Mouse (Mus musculus) spleen, adult 18-20 months (tissue): ENCODE measurements around the gene Grhl3.

Experiments
- DNase-seq, 2 experiments: peaks; one replicate each; pipeline ENCODE4 v3.0.0; 2022; ENCODE audit warnings: mixed read lengths in 2 of 2

Gene Grhl3

DNA sequence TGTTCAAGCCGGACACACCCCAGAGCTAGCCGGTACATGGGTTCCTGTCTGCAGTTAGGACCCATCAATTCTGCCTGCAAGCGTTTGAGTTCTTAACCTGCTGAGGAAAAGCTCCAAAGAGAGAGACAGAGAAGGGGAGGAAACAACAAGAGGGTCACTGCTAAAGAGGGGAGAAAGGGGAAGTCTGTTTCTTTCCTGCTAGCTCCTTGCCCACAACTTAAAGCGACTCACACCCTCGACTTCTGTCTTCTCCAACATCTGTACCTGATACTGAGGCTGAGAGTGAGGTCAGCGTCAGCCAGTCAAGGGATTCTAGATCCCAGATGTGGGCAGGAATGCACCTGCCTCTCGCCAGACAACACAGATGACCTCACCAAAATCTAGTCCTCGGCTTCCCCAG lies 1.2 kb downstream of the Grhl3 start:
- no peak for DNase-seq

DNA sequence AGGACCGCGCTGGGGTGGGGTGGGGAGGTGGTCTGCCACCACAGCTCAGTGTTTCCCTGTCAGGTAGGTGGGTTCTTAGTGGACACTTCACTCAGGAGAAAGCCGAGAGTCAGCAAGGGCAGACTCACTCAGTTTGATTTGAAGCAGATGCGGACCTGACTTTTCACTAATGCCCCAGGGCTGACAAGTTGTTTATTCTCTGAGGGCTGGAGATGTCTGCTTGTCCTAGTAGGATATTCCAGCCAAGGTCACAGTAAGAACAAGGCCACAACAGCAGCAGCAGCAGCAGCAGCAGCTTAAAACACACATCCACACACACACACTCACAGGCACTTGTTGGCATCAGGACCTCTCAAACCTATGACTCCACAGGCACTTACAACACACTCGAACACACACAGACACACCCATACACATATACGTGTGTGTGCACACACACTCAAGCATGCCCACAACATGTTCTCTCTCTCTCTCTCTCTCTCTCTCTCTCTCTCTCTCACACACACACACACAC lies 2.3 kb downstream of the Grhl3 start:
- DNase-seq: no peak

DNA sequence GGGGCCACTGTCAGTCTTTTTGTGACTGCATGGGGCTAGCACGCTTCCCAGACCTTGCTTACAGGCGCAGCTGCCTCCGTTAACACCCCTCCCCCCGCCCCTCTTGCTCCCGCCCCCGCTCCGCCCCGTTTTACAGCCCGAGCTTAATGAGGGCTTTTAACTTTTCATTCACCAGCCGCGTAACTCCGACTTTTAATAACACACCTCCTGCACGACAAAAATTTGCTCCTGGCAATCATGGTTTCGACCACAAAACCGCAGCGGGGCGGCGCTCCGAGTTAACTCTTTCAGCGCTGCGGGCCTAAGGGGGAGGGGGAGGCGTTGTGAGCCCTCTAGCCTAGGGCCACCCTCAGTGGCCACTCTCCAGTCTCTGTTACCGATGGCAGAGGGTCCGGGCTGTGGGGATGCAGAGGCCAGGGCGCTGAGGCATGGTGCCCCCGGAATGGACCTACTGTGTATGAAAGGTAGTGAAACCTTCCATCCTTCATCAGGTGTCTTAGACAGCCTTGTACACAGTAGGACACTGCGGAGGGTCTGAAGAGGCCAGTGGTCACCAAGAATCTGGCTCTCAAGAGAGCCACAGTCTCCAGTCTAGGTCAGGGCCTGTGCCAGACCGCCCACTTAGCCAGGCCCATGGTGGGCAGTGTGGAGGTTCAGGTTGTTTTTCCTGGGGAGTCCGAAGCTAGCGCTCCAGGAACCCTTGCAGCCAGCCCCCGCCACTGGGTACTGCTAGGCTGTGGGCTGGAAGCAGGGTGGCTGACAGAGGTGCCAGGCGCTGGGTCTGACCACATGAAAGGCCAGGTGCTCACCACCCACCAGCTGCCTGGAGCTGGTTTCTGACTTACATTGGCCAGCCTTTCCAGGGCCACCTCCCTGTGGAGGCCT lies 3.0 kb downstream of the Grhl3 start:
- peak; percentile 32 to 46 for DNase-seq

DNA sequence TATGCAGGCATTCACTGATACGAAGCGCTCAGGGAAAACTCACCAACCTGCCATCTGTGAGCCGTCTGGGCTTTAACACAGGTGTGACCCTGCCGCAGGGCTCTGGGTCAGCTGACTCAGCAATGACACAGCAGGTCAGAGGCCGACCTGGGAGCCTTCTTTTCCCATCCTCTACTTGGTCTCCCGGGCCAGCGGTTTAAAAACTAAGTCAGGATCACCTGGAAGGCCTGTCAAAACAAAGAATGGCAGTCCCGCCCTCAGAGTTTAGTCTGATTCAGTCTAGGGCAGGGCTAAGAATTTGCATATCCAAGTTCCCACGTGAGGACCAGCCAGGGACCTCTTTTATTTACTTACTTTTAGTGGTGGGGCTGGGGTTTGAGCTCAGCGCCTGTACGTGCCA lies 4.2 kb downstream of the Grhl3 start:
- DNase-seq: no peak

DNA sequence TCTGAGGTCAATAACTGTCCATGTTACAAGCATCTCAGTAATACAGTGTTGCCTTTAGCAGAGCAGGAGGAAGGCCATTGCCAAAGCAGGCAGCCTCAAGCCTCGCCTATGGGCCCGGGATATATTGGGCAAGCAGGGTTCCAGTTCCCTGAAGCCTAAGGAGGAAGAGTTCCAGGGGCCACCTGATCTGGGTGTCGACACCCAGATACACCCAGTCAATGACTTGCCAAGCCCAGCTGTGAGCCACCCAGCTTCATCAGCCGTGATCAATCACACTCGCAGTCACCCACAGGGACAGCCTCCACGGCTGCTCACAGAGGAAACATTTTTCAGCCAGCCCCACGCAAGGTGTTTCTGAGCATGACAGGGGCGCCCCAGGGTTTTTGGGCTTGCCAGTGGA lies 5.9 kb downstream of the Grhl3 start:
- DNase-seq: no peak

DNA sequence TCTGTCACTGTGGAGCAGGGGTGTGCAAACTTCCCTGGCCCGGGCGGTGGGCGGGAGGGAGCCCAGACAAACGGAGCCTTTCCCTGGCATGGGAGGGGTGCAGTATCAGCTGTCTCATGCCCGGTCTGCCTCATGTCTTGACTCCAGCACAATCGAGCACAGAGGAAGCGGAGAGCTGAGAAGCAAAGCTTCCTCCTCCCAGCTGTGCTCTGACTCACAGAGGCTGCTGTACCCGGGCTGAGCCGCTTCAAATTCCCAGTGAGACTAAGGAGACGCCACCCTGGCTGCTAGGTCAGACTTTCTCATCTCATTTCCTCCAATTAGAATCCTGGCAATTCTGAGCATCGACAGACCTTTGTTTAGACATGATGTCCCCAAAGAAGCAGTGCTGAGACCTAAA lies 6.4 kb downstream of the Grhl3 start:
- DNase-seq: no peak

DNA sequence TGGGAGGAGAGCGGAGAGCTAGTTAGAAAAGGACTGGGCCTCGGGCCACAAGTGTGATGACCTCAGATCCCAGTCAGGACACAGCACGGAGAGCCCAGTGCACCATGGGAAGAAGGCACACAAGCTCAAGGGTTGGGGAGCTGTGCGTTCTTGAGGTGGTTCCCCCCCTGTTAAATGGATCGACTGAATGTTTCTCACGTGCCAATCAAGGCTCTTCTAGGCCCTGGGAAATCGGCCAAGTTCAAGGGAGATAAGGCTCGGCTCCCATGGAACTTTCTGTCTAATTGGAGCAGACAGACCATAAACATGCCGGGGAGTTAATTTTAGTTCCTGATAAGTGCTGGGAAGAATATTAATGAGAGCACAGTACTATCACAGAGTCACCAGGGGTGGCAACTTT lies 8.0 kb downstream of the Grhl3 start:
- DNase-seq: no peak

DNA sequence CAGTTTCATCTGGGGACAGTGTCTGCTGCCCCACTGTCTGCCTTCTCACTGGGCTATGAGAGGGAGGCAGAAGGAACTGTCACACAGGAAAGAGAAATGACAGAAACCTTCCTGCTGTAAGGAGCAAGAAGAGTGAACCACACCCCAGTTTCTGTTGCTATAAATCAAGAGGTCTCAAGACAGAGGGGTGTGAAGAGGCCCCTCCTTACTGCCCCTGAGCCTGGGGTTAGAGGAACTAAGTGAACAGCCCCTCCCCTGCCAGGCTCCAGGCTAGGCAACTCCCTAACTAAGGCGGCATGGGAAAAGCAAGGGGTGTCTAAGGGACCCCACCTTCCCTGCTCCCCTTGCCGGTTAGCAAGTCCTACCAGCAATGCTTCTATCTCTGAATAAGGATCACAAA lies 9.6 kb downstream of the Grhl3 start:
- DNase-seq: no peak

DNA sequence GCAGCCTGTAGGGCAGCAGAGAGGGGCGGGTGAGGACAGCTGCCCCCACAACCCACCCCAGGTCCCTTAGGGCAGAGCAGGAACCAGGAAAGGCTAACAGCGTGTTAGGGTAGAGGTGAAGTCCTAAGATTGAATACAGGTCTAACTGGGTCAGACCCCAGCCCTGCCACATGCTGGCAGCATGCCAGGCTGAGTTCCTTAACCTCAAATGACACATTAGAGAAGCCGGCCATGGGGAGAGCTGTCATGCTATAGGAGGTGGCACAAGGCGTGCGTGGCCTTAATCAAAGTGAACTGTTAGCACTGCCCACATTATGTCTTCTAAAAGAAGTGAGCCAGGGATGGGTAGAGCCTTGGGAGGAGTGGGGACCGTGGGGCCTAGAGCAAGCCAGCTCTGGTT lies 24.1 kb downstream of the Grhl3 start:
- no peak for DNase-seq

DNA sequence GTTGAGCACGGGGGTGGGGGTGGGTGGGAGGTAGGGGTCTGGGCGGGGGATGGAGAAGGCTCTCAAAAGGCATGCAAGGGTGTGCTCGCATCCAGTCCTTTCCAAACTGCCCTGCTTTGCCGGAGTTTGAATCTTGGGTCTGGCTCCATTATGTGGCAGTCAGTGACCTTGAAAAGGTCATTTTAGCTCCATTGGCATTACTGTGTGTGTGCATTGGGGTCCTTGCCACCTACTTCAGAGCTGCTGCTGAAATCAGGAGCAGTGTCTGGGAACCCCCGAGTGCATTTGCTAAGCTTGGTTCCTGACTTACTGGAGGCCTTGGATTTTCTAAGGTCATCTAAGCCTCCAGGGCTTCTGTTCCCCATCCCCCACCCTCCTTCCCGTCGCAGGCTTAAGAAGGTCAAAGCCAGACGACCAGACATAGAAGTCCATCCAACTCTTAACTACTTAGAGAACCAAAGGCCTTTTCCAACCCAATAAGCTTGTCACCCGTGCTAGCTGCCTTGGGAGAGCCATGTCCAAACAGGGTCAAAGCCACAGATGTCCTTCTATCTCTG lies 24.8 kb downstream of the Grhl3 start:
- no peak for DNase-seq

DNA sequence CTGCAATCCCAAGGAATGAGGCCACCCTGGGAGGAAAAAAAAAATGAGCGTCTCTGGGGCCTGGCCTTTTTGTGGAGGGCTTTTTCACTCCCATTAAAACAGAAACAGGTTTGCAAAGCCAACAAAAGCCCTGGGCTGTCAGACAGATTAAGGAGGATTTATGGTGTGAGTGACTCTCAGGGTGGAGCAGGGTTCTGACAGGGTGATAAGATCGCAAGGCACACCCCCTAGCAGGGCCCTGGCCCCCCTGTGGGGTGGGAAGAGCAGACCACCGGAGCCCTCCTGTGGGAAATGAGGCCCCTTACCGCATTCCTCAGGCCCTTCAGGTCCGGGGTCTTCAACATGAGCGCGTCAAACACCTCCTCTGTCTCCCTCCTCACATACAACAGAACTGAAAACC lies 25.3 kb downstream of the Grhl3 start:
- no peak for DNase-seq

DNA sequence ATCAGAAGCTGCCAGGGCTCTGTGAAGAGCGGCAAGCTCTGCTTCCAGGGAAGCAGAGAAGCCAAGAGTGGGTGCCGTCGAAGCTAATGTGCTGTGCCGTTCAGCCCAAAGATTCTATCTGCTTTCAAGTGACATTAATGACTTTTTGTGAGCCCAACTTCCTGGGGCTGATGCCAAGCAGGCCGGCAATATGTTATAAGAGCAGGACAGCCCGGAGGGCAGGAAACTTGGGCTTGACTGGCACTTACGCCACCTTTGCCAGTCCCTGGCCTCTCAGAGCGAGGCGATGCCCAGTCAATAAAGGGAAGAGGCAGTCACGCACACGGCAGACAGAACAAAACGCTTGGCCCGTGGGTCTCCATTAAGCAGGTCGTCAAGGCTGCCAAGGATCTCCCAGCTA lies 25.9 kb downstream of the Grhl3 start:
- DNase-seq: no peak

DNA sequence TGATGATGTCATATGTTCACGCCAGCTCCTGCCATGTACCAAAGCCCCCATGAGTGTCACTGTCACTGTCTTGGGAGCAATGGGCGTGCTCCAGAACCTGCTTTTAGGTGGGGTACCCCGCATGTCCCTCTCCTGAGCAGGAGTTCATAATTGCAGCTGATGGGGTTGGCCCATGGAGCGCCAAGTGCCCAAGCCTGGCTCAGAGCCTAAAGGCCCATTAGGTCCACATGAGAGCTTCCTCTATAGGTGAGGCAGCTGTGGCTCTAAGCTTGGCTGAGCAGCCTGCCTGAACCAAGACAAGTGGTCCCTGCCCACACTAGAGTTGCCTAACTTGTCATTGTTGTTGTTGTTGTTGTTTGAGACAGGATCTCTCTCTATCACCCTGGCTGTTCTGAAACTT lies 26.6 kb downstream of the Grhl3 start:
- no peak for DNase-seq

DNA sequence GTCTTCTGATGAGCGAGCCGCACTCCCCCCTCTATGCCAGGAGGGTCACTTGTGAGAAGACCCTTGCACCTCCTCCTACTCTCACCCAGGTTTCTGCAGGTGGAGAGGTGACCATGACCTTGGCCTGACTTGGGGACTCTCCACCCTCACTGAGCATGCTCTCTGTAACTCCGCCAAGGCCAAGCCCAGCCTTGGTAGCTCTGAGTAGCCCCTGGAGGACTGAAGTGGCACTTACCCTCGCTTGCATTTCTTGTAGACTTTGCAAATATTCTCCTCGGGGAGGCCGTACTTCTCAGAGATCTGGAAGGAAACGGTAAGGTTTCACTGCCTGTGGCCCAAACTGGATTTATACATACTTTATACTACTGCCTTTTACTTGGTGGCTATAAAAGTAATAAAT lies 27.4 kb downstream of the Grhl3 start:
- no peak for DNase-seq

DNA sequence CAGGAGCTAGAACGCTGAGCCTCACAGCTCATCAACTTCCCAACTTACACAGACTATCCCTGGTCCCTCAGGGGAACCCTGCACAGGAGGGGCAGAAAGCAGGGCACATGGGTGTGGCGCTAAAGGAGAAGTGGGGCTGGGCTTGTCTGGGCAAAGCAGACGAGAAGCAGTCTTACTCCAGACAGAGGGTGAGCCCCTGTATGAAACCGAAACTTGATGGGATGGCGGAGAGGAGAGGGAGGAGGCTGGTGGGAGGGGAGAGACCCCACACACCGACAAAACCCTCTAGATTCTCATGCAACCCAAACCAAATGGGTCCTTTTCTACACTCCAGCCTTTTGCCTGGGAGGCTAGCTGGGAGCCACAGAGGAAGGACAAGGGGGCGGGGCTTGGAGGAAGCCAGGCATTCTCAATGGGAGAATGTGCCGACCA lies 28.3 kb downstream of the Grhl3 start:
- DNase-seq: no peak

DNA sequence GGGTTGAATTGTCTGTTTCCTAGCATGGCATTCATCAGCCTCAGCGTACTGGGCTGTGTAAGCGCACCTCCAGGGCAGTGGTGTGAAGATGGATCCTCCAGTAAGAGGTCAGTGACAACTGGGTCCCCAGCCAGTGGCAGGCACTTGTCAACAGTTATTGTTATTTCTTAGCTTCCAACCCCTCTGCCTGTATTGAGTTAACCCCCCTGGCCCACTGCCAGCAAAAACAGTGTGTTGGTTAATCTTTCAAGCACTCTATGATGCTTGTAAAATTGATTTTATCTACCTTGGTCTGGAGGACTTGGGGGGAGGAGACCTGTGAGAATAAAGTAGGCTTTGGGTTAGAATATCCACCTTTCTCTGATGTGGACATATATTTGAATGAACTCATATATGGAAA lies 29.1 kb downstream of the Grhl3 start:
- DNase-seq: no peak

DNA sequence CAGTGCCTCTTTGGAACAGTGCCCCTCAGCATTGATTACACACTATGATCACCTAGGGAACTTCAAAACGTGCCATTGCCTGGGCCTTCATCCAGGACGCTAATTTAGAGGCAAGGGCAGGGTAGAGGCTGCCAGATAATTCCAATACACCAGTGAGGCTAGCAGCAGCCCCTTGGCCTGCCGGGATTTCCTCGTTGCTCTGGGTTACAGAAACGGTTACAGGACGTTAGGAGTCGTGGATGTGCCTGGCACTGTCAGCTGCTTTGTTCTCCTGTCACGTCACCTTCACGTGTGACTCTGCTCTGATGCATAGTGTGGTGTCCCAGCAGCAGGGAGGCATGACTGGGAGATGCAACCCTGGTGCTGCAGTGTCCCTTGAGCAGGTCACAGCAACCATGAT lies 33.4 kb downstream of the Grhl3 start:
- DNase-seq: no peak

DNA sequence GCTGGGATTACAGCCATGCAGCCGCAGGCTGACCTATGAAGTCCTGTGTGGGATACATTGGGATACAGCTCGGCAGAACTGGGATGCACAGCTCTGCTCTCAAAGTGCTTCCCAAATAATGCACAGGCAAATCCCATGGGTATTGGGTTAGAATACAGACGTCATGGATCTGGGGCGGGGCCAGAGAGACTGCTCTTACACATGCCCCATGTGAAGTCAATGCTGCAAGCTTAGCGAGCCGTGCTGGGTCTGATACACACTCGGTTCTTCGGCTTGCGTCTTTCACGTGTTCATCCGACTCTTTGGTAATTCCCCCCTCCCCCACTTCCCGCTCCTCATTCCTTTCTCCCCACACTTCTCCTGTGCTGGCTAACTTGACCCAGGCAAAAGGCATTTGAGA lies 34.4 kb downstream of the Grhl3 start:
- DNase-seq: no peak

DNA sequence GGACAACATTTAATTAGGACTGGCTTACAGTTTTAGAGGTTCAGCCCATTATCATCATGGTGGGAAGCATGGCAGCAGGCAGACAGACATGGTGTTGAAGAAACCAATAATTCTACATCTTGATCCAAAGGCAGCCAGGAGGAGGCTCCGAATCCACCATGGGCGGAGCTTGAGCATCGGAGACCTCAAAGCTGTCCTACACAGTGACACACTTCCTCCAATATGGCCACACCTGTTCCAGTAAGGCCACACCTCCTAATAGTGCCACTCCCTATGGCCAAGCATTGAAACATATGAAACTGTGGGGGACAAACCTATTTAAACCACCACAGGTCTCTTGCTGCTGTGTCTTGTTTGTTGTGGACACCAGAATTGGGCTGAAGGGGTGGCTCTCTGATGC lies 38.4 kb downstream of the Grhl3 start:
- no peak for DNase-seq

DNA sequence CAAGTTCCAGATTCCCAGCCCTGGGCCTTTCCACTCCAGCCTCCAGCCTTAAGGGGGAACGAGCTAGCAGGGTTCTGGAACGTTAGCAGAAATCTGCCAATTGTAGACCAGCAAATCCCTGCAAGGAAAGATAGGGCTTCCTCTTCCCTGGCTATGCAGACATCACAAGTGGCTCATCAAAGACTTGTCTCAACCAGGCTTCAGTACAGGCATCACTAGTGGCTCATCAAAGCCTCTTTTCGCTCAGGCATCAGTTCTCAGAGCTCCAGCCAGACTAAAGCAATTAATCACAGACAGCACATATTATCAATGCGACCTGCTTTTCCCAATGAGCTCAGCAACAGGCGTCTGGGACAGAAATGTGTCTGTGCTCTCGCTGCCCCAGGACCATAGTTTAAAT lies 40.4 kb downstream of the Grhl3 start:
- no peak for DNase-seq

DNA sequence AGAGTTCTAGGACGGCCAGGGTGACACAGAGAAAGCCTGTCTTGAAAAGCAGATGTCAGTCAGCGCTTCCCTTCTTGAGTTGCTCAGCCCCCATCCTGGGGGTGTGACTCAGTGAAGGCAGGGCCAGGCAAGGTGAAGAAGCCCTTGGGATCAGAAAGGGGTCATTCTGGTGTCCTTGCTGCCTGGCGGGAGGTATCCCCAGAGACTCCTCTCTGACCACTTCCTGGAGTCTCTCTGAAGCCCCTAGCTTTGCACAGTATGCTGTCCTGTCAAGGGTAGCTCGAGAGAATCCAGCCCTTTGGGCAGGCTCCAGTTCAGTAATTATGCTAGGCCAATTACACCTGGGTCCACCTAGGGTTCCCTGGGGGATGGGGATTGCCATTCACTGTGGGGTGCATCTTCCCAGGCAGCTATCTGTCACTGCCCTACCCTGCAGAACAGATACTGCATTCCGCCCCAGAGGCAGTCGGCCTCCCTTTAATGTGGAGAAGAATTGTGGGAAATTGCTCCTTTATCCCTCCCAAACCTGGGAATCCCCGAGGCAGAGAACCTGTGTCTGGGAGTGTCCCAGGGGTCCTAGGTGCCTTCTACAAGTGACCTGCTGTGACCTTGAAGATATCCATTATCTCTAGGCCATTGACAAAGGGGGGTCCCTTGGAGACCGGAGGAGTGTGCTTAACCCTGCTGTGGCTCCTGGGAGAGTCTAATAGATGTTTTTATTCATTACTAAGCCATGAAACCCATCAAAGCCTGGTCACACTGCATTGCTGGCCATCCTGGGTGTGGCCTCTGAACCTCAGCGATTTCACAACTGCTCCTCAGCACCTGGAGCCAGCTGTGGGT lies 41.4 kb downstream of the Grhl3 start:
- no peak for DNase-seq

DNA sequence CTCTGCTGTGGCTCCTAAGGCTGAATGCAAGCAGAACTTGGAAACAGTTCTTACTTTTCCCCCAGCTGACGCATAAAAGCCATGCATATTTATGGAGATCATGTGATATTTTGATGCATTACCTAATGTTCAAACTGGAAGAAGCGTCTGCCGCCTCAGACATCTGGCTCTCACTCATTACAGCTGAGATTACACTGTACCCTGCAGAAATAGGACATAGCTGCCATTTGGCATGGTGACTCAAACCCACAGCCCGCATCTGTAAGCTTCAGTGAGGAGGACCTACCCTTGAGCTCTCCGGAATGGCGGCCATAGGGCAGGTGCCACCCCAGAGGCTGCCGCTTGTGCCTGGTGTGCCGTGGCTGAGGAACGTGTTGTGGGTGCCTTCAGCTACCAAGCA lies 42.2 kb downstream of the Grhl3 start:
- DNase-seq: no peak

DNA sequence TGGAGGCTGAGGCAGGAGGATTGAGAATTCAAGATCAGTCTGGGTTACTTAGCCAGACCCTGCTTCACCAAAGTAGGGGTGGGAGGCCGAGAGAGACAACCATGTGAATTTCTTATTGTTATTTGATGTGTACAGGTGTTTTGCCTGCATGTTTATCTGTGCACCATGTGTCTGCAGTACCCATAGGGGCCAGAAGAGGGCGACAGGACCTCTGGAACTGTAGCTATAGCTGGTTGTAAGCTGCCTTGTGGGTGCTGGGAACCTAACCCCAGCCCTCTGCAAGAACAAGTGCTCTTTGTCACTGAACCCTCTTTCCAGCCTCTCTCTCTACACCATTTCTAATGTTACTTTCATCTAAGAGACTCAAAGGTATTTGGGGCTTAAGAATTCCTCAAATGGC lies 43.2 kb downstream of the Grhl3 start:
- DNase-seq: no peak
